Mouse (Mus musculus) retina, postnatal 7 days (tissue): ENCODE results near the gene Msi1.

ENCODE experiments used
- DNase-seq: peaks from one replicate; pipeline ENCODE4 v3.0.0-alpha.2; 2012; ENCODE audit warnings: low read depth, low spot score

The Msi1 gene

DNA sequence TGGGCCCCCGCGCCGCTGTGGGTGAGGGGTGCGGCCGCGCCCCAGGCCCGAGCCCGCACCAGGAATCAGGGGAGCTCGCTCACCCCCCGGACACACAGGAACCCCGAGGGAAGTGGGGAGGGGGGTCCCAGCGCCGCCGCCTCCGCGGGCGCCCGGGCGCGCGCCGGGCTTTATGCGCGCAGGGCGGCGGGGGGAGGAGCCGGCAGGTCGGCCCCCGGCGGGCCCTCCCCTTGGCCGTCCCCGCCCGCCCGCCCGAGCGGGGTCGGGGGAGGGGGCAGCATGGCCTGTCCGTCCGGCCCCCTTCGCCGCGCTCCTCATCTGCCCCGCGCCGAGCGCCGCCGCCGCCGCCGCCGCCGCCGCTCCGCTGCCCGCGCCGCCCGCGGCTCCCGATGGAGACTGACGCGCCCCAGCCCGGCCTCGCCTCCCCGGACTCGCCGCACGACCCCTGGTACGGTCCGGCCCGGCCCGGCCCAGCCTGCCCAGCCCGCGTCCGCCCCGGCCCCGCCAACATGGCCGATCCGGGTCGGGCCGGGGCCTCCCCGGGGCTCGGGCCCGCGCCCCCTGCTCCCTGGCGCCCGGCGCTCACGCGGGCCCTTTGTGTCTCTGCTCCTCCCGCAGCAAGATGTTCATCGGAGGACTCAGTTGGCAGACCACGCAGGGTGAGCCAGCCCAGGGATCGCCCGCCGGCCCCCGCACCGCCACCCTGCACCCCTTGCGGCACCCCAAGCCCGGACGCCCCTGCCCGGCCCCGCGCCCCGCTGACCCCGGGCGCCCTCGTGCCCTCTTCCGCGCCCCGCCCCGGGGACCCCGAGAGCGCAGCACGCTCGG lies at the start of gene Msi1:
Gene Msi1 (plus strand): TSS at position 241 of the 828 bp plus-strand sequence.
- DNase-seq: no peak

DNA sequence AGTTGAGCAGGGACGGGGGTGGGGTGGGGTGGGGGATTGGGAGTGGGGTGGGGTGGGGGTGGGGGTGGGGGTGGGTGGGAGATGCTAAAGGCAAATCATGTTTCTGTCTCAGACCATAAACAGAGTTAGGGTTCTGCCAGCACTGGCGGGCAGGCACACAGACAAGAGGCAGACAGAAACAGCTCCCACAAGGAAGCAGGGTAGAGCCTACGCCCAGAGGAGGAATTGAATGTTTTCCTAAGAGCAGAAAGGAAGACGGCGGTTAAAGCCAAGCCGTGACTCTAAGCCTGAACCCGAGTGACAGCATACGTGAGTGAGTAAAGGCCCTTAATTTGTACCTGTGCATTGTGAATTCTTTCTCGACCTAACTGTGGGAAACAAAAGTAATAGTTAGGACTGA lies 37.5 kb upstream of the Msi1 start:
- no peak for DNase-seq

DNA sequence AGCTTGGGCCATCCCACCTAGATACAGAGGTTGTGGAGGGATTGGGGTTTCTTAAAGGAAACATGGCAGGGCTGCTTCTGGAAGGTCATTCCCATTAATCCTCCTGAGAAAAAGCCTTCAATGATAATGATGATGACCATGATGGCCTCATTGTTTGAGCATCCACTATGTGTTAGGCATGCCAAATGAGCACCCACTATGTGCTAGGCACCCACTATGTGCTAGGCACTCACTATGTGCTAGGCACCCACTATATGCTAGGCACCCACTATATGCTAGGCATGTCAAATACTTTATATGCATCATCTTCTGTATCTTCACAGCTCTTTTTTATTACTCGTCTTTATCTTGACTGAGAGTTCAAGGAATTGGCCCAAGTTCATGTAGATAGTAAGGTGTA lies 36.4 kb upstream of the Msi1 start:
- no peak for DNase-seq

DNA sequence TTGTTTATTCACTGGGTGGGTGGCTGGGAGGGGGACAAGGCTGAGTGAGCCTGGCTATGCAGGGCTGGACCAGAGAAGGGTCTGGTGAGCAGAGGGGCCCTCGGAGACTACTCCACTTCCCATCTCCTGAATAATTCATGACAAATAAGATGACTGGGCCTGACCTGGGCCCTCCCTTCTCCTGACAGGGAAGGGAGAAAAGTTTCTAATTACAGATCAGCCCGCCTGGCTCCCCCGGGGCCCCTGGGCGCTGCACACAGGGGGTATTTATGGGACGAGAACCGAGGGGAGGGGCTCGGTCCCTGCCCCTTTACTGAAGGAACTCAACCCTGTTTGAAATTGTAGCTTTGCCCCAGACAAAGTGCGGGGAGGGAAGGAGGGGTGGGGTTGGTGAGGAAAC lies 35.2 kb upstream of the Msi1 start:
- no peak for DNase-seq

DNA sequence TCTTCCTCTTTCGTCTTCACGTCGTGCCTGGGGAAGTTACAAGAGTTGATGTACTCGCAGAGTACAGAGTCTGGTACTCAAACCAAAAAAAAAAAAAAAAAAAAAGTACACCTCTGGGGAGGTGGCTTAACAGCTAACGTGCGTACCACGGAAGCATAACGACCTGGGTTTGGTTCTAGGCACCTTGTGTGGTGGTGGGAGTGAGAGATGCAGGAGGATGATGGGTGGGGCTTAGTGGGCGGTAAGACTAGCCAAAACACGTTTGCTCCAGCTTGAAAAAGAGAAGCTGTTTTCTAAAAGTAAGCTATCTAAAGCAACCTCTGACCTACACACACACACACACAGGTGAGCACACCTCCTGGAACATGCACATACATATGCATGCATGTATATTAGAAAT lies 34.6 kb upstream of the Msi1 start:
- DNase-seq: no peak

DNA sequence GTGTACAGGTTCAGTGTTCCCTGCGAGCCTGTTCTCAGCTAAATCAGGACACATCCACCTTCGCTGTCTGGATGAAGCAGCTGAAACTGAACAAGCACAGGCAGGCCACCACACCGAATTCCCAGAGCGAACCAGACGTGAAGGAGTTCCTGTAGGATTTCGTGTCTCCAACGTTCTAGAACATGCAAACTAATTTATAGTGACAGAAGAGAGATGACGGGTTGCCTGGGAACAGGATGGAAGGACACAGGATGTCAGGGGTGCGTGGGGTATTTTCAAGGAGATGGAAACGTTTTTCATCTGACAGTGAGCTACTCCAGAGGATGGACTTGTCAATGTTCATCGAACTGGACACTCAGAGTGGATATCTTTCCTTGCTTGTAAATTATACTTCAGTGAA lies 32.7 kb upstream of the Msi1 start:
- DNase-seq: no peak

DNA sequence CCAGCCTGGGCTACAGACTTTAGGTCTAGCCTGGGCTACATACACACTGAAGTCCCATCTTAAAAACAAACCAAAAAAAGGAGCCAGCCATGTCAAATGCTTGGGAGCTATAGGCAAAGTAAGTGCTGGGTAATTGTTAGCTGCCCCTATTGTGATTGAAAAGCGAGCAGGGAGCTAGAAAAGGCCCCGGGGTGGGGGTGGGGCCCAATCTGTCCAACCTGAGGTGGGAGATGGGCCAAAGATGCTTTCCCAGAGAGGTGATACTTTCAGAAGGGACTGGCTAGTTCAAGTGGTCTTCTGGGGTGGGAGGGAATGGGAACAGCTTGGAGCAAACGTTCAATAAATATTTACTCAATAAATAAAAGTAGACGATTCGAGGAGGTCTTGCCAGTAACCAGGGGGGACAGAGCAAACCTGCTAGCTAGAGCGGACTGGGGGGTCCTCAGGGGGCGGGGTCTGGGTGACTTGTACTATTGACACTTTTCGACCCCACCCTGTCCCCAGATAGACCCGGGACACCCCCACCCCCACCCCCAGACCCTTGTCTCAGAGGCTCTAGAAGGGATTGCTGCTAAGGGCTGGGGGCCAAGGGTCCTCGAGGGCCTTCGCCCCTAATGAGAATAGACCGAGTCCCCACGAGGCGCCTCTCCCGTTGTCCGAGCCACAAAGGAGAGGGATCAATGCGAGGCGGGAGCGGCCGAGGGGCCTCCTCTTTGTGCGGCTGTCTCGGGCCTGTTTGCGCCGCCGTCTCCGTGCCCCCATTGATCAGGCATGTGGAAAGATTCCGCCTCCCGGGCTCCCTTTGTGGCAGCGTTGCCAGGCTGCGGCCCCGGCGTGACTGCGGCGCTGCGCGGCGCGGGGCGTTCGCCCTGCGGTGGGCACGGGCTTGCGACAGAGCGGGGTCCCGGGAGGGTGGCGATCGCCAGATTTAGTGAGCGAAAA lies 31.3 kb upstream of the Msi1 start:
- peak; percentile 49 for DNase-seq

DNA sequence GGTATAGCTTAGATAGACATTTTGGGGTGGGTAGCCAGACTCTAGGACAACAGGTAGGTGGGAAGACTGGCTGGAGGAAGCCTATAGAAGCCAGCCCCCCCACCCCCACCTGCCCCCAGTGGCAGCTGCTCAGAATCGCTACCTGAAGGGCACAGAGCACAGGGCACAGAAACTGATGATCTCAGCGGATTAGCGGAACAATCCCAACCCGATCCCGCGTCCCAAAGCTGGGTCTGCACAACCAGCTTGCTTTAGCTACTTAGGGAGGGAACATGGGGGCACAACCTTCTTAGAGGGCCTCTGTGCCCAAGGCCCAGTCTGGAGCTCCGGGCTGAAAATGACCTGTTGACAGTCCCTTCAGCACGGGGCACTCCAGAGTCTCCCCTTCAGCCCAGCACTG lies 27.3 kb upstream of the Msi1 start:
- peak; percentile 76 for DNase-seq

DNA sequence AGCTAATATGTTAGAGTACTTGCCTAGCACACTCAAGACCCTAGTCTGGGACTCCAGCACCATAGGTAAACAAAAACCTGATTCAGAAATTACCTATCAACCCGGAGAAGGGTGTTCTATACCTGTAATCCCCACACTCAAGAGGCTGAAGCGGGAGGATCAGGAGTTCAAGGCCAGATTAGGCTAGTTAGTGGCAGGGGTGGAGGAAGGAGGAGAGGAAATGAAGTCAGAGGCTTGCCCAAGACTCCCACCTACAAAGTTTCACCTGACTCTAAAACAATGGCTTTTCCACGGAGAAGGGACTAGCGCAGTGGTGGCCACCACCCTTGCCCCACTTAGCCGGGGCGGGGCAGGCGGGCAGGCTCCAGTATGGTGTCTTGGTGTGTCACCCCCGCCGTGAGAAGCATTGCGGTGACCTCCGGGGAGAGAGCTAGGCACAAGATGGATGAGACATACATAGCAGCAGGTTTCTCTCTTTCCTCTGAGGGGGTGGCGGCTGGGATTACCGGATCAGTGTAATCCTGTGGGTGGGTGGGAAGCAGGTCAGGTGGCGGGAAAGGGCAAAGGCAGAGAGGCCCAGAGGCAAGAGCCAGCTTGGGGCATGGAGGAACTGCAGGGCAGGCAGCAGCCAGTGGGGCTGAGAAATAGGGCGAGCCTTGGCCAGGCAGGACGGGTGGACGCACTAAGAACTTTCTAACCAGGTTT lies 25.8 kb upstream of the Msi1 start:
- DNase-seq: peak; percentile 79

DNA sequence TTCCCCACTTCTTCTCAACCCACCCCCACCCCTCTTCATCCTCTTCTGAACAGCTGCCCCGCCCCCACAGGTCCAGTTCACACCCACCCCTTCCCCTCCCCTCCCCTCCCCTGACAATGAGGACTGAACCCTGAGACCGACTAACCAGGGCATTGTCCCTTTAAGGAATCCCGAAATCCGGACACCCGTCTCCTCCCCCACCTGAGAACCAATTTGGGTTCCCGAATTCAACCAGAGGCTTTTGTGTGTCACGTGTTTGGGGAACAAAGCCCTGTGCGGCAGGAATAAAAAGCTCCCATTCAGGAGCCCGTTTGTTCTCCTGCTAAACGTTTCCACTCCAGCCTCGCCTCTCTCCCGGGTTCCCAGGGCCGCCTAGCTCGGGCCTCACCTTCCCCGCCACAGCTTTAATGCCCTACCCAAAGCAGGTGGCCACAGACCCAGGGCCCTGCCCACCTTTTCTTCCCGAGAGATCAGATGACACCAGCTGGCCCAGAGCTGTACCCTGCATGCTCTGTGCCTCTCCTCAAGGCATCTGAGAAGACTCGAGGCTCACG lies 25.1 kb upstream of the Msi1 start:
- DNase-seq: no peak

DNA sequence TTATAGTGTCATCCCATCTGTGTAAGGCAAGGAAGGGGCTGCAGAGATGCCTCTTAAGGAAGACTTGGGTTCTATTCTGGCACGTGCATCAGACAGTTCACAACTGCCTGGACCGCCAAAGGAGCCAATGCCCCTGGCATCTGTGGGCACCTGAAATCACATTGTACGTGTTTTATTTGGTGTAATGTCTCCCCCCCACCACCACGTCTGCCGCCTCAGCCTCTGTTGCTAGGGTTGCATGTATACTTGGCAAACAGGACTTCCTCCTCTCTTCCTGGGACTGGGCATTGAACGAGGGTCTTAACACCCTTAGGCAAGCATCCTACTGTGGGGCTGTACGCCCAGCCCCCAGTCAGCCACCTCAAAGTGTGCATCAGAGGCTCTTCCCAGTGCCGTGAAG lies 24.2 kb upstream of the Msi1 start:
- DNase-seq: no peak

DNA sequence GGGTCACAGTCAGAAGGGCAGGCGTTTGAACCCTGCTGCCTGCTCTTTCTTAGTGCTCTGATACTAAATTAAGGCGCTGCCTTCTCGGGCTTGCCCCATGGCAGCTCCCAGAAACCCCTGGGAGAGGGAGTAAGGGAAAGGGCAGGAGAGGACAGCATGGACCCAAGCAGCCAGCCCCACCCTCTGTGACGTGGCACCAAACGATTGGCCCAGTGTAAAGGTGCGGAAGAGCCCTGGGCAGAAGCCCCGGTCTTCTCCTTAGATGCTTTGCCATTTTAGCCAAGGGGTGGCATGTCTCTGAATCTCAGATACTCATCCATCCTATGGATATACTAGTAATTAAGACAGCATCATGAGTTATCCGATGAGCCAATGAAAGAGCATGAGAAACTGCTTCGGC lies 21.3 kb upstream of the Msi1 start:
- no peak for DNase-seq

DNA sequence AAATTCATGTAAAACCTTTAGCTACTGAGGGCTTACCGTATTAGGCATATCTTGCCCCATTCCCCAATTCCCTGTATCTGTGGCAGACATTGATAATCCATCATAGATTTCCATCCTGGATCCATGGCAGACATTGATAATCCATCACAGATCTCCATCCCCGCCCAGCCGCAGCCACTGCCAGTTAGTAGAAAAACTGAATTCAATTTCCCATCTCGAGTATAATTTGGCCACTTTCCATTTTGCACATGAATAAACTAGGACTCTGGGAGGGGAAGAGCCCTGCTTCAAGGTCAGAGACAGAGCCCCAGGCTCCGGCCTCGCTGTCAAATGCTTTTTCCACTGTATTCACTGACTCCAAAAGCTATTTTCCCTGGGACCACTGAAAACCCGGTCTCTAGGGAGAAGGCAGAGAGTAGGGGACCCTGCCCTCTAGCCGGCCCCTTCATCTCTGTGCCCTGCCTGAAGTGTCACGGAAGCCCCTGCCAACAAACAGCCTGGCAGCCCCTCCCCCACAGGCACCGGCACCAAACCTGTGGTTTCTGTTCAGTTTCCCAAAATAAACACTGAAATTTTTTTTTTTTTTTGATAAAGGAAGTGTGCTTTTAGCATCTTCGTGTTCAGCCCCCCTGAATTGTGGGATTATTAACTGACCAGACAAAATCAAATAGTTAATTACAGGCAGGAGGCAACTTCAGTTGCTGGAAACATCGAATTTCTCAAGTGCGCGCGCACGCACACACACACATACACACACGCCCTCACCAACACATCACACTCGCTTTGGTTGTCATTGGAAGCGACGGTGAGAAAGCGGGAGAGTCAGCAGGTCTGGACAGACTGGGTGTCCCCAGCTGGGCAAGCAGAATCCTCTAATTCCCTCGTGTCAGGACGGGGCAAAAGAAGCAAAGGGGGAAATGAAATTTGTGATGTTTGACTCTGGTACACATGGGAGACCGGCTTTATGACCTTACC lies 14.0 kb upstream of the Msi1 start:
- no peak for DNase-seq

DNA sequence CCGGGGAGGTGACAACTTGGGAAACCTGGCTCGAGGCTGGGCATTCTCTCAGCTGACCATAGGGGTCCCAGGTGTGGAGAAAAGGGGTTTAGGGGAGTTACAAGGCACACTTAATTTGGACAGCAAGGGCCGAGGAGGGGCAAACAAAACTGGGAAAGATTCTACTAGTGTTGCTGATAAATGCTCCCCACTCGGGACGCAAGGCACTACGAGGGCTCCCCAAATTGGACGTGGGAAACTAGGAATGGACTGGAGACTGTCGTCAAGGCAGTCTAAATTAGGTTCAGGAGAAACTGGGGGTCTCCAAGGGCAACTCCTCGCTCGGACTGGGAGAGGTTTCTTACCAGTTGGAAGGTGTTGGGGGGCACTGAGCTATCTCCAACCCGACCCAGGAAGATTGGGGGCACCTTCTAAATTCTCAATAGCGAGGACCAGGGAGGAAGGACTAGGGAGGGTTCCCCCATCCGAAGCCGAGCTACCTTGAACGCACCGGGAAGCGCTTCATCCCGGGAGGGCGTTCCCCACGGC lies 504 bp upstream of the Msi1 start:
- DNase-seq: no peak

DNA sequence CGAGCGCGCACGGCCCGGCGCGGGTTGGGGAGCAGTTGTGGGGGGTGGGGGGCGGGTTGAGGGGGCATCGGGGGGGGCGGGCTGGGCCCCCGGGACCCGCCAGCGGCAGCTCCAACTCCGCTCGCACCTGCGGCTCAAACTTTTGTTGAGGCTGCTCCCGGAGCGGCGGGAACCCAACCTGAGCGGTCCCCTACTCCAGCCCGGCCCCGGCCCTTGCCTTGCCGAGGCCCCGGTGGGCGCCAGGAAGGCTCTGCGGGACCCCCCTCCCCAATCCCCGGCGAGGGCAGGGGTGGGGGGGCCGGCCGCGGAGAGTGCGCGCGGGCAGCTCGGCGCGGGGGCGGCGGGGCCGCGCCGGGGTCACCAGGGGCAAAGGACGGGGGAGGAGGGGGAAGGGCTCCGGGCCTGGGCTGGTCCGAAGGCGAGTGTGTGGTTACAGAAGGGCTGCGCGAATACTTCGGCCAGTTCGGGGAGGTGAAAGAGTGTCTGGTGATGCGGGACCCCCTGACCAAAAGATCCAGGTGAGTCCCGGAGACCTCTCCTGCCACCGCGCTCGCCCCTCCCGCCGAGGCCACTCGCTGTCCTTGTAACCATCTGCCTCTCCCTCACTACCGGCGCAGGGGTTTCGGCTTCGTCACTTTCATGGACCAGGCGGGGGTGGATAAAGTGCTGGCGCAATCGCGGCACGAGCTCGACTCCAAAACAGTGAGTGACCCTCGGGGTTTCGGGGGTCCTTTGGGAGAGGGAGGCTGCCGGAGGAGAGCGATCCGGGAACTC lies 975 bp downstream of the Msi1 start:
- DNase-seq: no peak

DNA sequence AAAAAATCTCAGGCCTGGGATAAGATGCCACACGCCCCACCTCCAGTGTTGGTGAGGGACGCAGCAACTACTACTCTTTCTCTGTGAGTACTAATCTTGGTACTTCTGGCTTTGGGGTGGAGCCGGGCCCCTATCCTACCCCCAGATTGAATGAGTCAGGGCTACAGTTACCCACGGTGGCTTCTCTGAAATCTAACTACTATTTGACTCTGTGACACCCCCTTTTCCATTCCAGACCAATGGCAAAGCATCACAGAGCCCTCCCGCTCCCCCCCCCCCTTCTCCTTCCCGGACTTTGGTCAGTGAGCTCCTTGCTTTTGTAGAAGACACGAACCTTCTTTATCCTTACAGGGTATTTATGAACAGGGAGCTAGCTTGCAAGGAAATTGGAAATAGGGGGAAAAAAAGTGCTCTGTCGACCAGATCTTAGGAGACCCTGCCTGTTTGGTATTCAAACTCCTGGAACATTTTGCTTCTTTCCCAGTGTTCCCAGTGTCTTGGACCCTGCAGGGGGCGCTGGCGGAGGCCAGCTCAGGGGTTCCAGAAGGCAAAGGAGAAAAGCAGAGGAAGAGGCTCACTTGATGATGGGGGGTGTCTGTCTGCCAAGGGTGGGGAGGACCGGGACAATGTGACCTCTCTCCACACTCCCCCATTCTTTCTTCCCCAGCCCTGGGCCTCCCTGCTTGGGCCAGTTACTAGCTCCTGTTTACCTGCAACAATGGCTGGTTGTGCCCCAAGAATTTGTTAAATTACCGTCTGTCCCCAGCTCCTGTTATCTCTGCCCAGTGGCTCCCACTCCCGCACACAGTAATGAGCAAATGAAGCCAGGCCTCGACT lies 1.9 kb downstream of the Msi1 start:
- DNase-seq: no peak

DNA sequence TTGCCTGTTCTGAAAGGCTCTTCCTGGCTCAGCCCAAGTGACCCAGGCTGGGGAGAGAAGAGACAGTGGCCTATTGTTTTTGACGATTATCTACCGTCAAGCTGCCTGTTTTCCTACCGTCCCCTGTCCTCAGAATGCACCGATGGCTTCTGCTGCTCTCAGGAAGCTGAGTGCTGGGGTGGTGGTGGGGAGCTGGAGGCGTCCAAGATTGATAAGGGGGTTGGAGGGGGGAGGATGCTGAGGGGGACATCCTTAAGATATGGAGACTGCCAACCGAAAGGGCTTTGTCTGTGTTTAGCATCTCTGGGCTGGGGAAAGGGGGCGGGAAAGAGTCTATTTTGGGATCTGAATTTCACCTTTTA lies 2.5 kb downstream of the Msi1 start:
- no peak for DNase-seq

DNA sequence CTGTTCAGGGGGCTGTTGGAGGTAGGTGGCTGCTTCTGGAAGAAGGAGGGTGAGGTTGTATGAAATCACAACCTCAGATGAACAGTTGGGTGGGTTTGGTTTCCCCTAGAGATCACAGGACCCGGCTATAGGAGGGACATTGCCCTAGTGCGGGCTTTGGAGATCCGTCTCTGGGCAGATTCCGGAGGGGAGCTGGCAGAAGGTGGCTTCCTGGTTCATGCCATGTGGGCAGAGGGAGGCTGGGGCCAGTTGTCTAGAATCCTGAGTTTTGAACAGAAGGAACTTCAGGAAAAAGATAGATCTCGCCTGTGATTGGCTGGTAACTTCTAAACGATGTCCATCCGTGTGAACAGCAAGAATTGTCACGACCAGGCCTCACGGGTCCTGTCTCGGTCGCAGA lies 3.0 kb downstream of the Msi1 start:
- no peak for DNase-seq

DNA sequence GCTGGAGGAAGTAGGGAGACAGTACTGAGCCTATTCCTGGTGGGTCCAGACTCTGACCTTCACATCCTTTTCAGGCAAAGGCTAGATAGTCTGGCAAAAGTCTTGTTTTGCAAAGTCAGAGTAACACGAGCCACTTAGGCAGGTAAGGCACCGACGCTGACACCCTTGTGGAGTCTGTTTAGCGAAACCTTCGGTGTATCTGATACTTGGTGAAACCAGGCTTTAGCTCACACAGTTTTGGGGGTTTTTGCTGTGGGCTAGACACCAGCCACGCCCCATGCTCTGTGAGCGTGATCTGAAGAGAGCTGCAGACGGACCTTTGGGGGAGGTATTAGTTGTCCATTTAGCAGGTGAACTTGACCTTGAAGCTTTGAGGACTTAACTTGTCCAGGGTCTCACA lies 3.8 kb downstream of the Msi1 start:
- no peak for DNase-seq
